Mouse (Mus musculus): ENCODE results near the gene Gm49320. TPM values are rescaled to one million over a fixed set of nuclear protein-coding genes. Genes with fewer than 3 reads are reported as not detected.

Gene Gm49320
- polyA plus RNA-seq, 1 experiment from 2014 or later, result 1.00 TPM

DNA sequence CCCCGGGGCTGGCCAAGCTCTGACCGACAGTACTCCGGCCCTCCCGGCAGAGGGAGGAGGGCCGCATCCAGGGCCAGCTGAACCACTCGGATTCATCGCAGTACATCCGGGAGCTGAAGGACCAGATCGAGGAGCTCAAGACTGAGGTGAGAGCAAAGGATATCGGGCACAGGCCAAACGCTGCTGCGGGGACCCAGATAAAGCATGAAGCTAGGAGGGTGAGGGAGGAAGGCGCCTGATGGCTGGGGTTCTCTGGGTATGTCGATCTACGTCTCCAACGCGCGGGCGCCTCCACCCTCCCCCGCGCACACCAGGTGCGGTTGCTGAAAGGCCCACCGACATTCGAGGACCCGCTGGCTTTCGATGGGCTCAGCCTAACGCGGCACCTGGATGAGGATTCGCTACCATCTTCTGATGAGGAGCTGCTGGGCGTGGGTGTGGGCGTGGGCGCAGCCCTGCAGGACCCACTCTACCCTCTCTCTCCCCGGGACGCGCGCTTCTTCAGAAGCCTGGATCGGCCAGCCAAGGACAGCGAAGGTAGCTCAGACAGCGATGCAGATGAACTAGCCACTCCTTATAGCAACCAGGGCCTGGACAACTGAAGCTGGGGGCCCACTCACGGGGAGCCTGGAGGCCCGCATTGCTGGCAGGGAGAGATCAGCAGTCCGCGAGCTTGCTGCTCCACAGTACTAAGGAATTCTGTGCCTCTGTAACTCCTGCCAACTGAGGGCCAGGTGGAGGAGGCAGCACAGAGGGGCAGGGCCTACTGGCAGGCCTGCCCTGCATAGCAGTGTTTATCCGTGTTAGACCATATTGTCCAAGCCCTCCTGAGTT is 32.3 kb upstream of the Gm49320 start:
- Histone ChIP-seq H3K36me3 (ENCODE audit: control insufficient read depth, insufficient read depth, low read length) (peaks cover 14% of the 10 kb centered on the region), H3K9ac (ENCODE audit: low read length) (no peak overlapping the region), H3K27me3 (ENCODE audit: control insufficient read depth, insufficient read depth, low read length) (peaks cover 34% of the 10 kb centered on the region), H3K4me1 (ENCODE audit: control insufficient read depth, insufficient read depth, low read length) (peaks cover 5% of the 10 kb centered on the region; the same call in 1 of the 2 replicates), H3K4me3 (ENCODE audit: low read depth, low read length) (no peak overlapping the region), H3K9me3 (ENCODE audit: control insufficient read depth, low read length) (no peaks in the 10 kb centered on the region), H3K27ac (ENCODE audit: low read depth, low read length) (no peak overlapping the region), H3K4me2 (no peak overlapping the region)
- ATAC-seq (ENCODE audit: low FRiP score) (0 out of 2 replicates have a peak, but pooled peaks have one; percentile 9), DNase-seq (ENCODE audit: low spot score, missing footprints) (peak; percentile 89)
- WGBS, result 7% methylated on average over 44 of the region's 44 CpGs

DNA sequence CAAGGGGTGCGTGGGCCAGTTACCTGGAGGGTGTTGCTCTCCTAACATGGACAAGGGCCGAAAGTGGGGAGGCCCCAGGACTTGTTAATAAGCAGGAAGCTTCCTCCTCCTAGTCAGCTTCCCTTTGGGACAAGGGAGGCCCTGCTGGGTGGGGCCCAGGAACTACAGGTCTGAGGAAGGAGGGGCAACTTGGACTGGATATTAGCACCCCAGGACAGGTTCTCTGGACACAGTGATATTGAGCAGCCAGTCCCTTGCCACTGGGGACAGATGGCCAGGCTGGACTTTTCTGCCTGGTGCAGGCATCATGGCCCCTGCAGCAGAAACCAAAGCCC is 31.7 kb upstream of the Gm49320 start:
- Histone ChIP-seq H3K4me1 (ENCODE audit: control insufficient read depth, insufficient read depth, low read length) (peaks cover 5% of the 10 kb centered on the region; the same call in 1 of the 2 replicates), H3K27ac (ENCODE audit: low read depth, low read length) (no peak overlapping the region), H3K4me2 (no peak overlapping the region), H3K9ac (ENCODE audit: low read length) (no peak overlapping the region), H3K36me3 (ENCODE audit: control insufficient read depth, insufficient read depth, low read length) (peaks cover 14% of the 10 kb centered on the region), H3K9me3 (ENCODE audit: control insufficient read depth, low read length) (no peaks in the 10 kb centered on the region), H3K27me3 (ENCODE audit: control insufficient read depth, insufficient read depth, low read length) (peaks cover 34% of the 10 kb centered on the region), H3K4me3 (ENCODE audit: low read depth, low read length) (no peak overlapping the region)
- ATAC-seq (ENCODE audit: low FRiP score) (no peak), DNase-seq (ENCODE audit: low spot score, missing footprints) (no peak)
- WGBS, result 41% methylated on average over 2 of the region's 2 CpGs

DNA sequence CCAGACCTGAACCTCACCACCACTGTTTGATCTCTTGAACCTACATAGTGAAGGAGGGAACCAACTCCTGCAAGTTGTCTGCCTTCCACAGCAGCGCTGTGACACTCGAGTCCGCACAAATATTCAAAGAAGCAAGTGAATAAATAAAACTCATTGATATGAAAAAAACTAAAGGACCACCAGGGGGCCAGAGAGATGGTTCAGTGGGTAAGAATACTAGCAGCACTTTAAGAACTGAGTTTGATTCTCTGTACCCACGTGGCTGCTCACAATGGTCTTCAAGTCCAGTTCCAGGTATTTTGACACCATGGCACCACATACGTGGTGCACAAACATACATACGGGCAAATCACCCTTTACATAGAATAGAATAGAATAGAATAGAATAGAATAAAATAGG is 27.6 kb upstream of the Gm49320 start:
- no peak overlapping the region for H3K4me3 ChIP-seq (ENCODE audit: low read depth, low read length)
- H3K27me3 ChIP-seq (ENCODE audit: control insufficient read depth, insufficient read depth, low read length), result peaks cover 14% of the 10 kb centered on the region
- no peaks in the 10 kb centered on the region for H3K9me3 ChIP-seq (ENCODE audit: control insufficient read depth, low read length)
- 76% methylated on average over 6 of the region's 6 CpGs for WGBS
- H3K4me1 ChIP-seq (ENCODE audit: control insufficient read depth, insufficient read depth, low read length), result peaks cover 38% of the 10 kb centered on the region
- H3K4me2 ChIP-seq, result no peak overlapping the region
- ATAC-seq (ENCODE audit: low FRiP score) (no peak), DNase-seq (ENCODE audit: low spot score, missing footprints) (peak; percentile 76)
- no peak overlapping the region for H3K27ac ChIP-seq (ENCODE audit: low read depth, low read length)
- H3K9ac ChIP-seq (ENCODE audit: low read length), result no peak overlapping the region
- peaks cover 14% of the 10 kb centered on the region for H3K36me3 ChIP-seq (ENCODE audit: control insufficient read depth, insufficient read depth, low read length)

DNA sequence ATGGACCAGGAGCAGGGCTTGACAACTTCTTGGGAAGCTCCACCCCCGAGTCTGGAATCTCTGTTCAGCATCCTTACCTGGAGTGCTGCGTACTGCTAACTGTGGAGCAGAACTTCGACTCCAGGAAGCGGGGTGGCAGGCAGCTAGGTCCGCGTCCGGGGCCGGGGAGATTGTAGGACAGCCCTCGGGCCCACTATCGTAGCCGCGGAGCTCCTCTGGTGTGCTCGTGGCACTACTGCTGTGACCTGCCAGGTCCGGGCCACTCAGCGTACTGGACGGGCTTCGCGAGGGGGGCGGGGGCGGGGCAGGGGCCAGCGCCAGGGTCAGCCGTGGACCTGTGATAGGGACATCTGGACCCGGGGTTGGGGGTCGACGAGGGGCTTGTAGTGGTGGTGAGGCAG is 25.9 kb upstream of the Gm49320 start:
- H3K4me2 ChIP-seq, result peak overlapping the region; percentile 58
- ATAC-seq (ENCODE audit: low FRiP score) (peak; percentile 9; the same call in 1 of the 2 replicates), DNase-seq (ENCODE audit: low spot score, missing footprints) (peak; percentile 91)
- WGBS, result 3% methylated on average over 25 of the region's 25 CpGs
- H3K9me3 ChIP-seq (ENCODE audit: control insufficient read depth, low read length), result no peaks in the 10 kb centered on the region
- no peaks in the 10 kb centered on the region for H3K27me3 ChIP-seq (ENCODE audit: control insufficient read depth, insufficient read depth, low read length)
- H3K27ac ChIP-seq (ENCODE audit: low read depth, low read length), result no peak overlapping the region
- peak overlapping the region; percentile 51 for H3K9ac ChIP-seq (ENCODE audit: low read length)
- H3K4me1 ChIP-seq (ENCODE audit: control insufficient read depth, insufficient read depth, low read length), result peaks cover 33% of the 10 kb centered on the region
- peaks cover 14% of the 10 kb centered on the region for H3K36me3 ChIP-seq (ENCODE audit: control insufficient read depth, insufficient read depth, low read length)
- H3K4me3 ChIP-seq (ENCODE audit: low read depth, low read length), result peak overlapping the region; percentile 27

DNA sequence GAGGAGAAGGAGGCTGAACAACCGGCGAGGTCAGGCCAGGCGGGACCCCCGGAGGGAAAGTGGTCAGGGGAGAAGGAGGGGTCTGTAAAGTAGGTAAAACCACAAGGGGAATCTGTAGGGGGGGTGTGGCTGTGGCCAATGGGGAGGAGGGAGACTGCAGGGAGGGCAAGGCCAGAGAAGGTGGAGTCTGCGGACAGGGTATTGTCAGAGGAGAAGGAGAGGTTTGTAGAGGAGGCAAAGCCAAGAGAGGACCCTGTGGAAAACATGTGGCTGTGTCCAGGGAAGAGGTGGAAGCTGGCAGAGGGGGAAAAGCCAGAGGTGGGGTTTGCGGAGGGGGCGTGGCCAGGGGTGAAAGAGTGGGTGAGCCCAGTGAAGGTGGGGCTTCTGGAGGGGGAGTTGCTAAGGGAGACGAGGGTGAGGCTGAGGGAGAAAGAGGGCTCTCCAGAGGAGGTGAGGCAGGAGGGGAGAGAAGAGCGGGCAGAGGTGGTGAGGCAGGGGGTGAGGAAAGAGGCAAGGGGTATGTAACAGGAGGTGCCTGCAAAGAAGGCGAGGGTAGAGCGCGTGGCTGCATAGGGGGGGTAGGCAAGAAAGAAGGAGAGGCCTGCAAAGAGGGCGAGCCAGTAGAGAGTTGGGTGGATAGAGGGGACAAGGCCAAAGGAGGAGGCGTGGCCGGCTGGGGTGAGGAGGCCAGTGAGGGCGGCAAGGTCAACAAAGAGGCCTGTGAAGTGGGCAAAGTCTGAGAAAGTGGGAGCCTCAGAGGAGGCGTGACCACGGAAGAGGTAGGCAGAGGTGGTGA is 25.3 kb upstream of the Gm49320 start:
- peak; percentile 10 for ATAC-seq (ENCODE audit: low FRiP score)
- WGBS, result 5% methylated on average over 18 of the region's 18 CpGs
- Histone ChIP-seq H3K4me1 (ENCODE audit: control insufficient read depth, insufficient read depth, low read length) (peaks cover 33% of the 10 kb centered on the region), H3K27ac (ENCODE audit: low read depth, low read length) (no peak overlapping the region), H3K9me3 (ENCODE audit: control insufficient read depth, low read length) (no peaks in the 10 kb centered on the region), H3K27me3 (ENCODE audit: control insufficient read depth, insufficient read depth, low read length) (no peaks in the 10 kb centered on the region; the same call in 1 of the 2 replicates), H3K36me3 (ENCODE audit: control insufficient read depth, insufficient read depth, low read length) (peaks cover 14% of the 10 kb centered on the region), H3K4me2 (peak overlapping the region; percentile 58), H3K9ac (ENCODE audit: low read length) (peak overlapping the region; percentile 51), H3K4me3 (ENCODE audit: low read depth, low read length) (peak overlapping the region; percentile 27)
- DNase-seq (ENCODE audit: low spot score, missing footprints), result peak; percentile 92

DNA sequence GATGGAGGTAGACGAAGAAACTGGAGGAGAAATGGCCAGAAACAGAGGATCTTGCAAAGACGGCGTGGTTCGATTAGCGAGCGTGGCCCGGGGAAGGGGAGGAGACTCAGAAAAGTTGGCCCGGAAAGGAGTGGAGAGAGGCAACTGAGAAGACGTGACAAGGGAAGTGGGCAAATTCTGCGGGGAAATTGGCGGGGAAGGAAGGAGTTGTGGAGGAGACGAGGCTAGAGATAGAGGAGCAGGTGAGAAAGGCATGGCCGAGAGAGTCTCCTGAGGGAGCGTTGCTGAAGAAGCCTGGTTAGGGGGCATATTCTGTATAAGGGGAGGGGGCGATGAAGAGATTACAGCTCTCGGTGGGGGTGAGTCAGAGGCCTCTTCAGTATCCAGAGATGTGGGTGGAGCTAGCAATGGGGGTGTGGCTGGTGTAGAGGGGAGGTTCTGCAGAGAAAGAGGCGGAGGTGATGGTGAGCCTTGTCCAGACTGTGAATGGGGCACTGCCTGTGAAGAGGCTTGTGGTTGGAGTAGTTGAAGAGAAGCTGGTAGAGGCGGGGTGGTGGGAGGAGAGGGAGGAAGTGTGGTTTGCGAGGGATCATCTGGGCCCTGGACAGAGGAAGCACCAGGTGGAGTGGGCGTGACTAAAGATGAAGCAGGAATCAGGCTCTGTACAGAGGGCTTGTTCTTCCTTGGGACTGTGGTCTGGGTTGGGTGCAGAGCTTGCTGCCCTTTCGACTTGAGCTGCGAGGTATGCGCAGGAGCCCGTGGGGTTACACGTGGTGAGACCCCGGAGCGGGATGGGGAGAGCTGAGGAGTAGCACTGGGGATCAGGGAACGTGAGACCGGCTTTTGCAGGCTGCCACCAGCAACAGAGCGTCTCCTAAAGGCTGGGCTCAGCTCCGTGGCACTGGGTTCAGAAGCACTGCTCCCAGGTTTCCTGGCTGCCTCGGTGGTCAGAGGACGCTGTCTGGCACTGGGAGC is 24.4 kb upstream of the Gm49320 start:
- DNase-seq (ENCODE audit: low spot score, missing footprints) (peak; percentile 92), ATAC-seq (ENCODE audit: low FRiP score) (peak; percentile 5)
- peak overlapping the region; percentile 58 for H3K4me2 ChIP-seq
- H3K4me3 ChIP-seq (ENCODE audit: low read depth, low read length), result peak overlapping the region; percentile 27
- WGBS, result 10% methylated on average over 33 of the region's 33 CpGs
- peaks cover 14% of the 10 kb centered on the region for H3K36me3 ChIP-seq (ENCODE audit: control insufficient read depth, insufficient read depth, low read length)
- H3K4me1 ChIP-seq (ENCODE audit: control insufficient read depth, insufficient read depth, low read length), result peaks cover 33% of the 10 kb centered on the region
- H3K27me3 ChIP-seq (ENCODE audit: control insufficient read depth, insufficient read depth, low read length), result no peaks in the 10 kb centered on the region; the same call in 1 of the 2 replicates
- H3K27ac ChIP-seq (ENCODE audit: low read depth, low read length), result no peak overlapping the region
- H3K9ac ChIP-seq (ENCODE audit: low read length), result peak overlapping the region; percentile 51; the same call in 1 of the 2 replicates
- H3K9me3 ChIP-seq (ENCODE audit: control insufficient read depth, low read length), result no peaks in the 10 kb centered on the region

DNA sequence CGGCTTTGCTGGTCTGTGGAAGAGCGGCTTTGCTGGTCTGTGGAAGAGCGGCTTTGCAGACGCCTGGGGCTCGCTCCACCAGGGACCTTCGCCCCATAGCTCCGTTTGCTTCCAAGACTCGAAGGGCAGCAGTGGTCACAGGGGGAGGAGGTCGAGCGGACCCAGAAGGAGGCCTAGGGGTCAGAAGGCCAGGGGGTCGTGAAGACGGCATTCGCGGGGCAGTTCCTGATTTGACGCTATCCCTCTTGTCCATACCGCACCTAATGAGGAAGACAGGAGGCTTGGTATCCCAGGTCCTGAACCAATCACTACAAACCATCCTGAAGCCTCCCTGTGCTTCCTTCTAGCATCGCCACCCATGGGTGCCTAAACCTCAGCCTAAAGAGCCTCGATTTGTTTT is 22.4 kb upstream of the Gm49320 start:
- no peaks in the 10 kb centered on the region for H3K36me3 ChIP-seq (ENCODE audit: control insufficient read depth, insufficient read depth, low read length)
- no peak overlapping the region for H3K27ac ChIP-seq (ENCODE audit: low read depth, low read length)
- no peaks in the 10 kb centered on the region for H3K9me3 ChIP-seq (ENCODE audit: control insufficient read depth, low read length)
- WGBS, result 8% methylated on average over 18 of the region's 18 CpGs
- DNase-seq (ENCODE audit: low spot score, missing footprints), result no peak
- peak overlapping the region; percentile 64 for H3K4me3 ChIP-seq (ENCODE audit: low read depth, low read length)
- peak overlapping the region; percentile 82 for H3K9ac ChIP-seq (ENCODE audit: low read length)
- H3K4me1 ChIP-seq (ENCODE audit: control insufficient read depth, insufficient read depth, low read length), result peaks cover 33% of the 10 kb centered on the region
- peak overlapping the region; percentile 81 for H3K4me2 ChIP-seq
- ATAC-seq (ENCODE audit: low FRiP score), result peak; percentile 0; the same call in 1 of the 2 replicates
- no peaks in the 10 kb centered on the region; the same call in 1 of the 2 replicates for H3K27me3 ChIP-seq (ENCODE audit: control insufficient read depth, insufficient read depth, low read length)

DNA sequence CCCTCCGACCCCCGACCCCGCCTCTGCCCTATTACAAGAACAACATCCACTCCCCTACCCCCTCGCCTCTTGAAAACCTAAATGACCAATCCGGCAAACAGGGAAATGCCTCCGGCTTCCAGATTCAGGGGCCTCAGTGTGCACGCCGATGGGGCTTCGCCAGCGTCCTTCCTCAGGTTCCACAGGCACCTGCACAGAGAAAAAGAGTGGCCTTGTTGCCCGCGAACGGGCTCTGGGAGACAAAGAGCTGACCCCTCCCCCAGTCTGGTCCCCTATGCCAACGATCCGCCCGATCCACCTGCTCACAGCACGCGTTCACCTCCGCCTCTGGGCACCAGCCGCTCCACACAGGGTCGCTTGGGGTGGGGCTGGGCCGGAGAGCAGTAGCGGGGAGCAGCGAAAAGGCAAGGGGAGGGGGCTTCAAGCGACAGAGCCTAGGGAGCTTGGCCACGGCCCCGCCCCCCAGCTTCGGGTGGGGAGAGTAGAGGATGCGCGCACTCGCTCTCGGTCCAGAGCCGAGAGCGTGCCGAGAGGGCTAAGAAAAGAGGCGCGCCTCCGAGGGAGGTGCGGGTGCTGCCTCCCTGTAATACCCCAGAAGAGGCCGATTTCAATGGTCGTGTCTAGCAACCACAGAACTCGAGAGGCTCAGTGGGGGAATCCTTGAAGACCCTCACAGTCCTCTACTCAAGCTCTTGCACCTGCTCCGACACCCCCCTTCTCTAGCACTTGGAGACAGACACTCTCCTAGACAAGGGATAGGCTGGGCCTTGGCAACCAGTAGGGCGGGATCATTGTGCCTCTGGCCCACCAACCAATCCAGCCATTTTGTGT is 21.7 kb upstream of the Gm49320 start, which contains the start of gene Prr36:
Gene Prr36 (minus strand): TSS at position 669 of the 831 bp plus-strand sequence.
- Histone ChIP-seq H3K4me2 (peak within 1 kb of the TSS; percentile 81), H3K36me3 (ENCODE audit: control insufficient read depth, insufficient read depth, low read length) (no peaks in the 10 kb centered on the region), H3K9me3 (ENCODE audit: control insufficient read depth, low read length) (no peaks in the 10 kb centered on the region), H3K9ac (ENCODE audit: low read length) (peak within 1 kb of the TSS; percentile 82), H3K27me3 (ENCODE audit: control insufficient read depth, insufficient read depth, low read length) (no peaks in the 10 kb centered on the region; the same call in 1 of the 2 replicates), H3K4me3 (ENCODE audit: low read depth, low read length) (peak within 1 kb of the TSS; percentile 64), H3K27ac (ENCODE audit: low read depth, low read length) (peak within 1 kb of the TSS; percentile 73), H3K4me1 (ENCODE audit: control insufficient read depth, insufficient read depth, low read length) (peaks cover 33% of the 10 kb centered on the region)
- peak; percentile 97 for DNase-seq (ENCODE audit: low spot score, missing footprints)
- WGBS, result under 1% methylated on average over 44 of the region's 44 CpGs
- peak; percentile 90 for ATAC-seq (ENCODE audit: low FRiP score)
